ENCODE assay signal across 11 mouse cellular contexts in the genomic region with DNA sequence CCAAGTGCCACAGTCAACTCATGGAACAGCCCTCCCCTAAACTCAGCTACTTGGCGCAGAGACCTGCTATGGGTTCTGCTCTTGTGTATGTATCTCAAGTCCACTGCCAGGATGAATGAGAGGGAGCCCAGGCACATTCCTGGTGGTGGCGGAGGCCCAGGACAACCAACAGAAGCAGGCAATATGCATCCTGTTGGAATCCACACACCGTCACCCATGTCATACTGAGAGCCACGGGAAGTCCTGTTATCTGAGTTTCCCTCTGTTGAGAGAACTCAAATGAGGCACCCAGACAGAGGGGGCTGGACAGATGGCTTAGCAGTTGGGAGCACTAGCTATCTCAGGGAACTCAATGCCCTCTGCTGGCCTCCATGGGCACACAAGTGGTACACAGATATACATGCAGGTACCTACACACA.
DNase-seq lines count a peak whose midpoint lies in the region; ATAC-seq and TF ChIP-seq lines count a peak whose summit lies in the region.
"Had no signal": no experiment of that assay in that cellular context is flagged by ENCODE, and none has a peak within 500 bp of the region (broad histone marks: within the 10 kb centered on the region; RNA-seq: fewer than 3 reads in every experiment).

No protein-coding gene starts in this region.

- H3K27ac ChIP-seq in heart, postnatal 0 days (ENCODE audit: low read depth) = no peak overlapping the region
- H3K27ac ChIP-seq: liver, embryonic 12.5 days had no signal

- no peak overlapping the region for H3K4me3 ChIP-seq in heart, postnatal 0 days (ENCODE audit: low read depth, low read length)
- H3K4me3 ChIP-seq: hindbrain, embryonic 15.5 days; liver, embryonic 12.5 days had no signal

- peak; percentile 83 for DNase-seq in heart, adult 11 months
- no peak for DNase-seq in heart, adult 18-20 months
- peak; percentile 29 for DNase-seq in left cerebral cortex, postnatal 4 days
- DNase-seq in left cerebral cortex, adult 9 months (ENCODE audit: low spot score in 2 of 2) = no peak
- DNase-seq in cerebellum, adult 8-10 months = peak; percentile 56
- DNase-seq in heart, postnatal 0 days (ENCODE audit: low spot score) = peak; percentile 26
- no peak for DNase-seq in spleen, adult 12 weeks (ENCODE audit: low spot score)
- no peak for DNase-seq in frontal cortex, adult 2 months (ENCODE audit: extremely low spot score in 1 of 2, low spot score in 1 of 2)
- DNase-seq: lung, postnatal 4 days had no signal

- H3K4me1 ChIP-seq in heart, postnatal 0 days (ENCODE audit: control insufficient read depth, insufficient read depth) = peaks cover 11% of the 10 kb centered on the region
- H3K4me1 ChIP-seq: liver, embryonic 12.5 days had no signal

- TF ChIP-seq CTCF in heart, postnatal 0 days (IDR thresholded peaks at IDR 0.05; ENCODE audit: low read depth) = peak; percentile 13; the same call in 1 of the 2 replicates

- ATAC-seq in heart, postnatal 0 days (ENCODE audit: insufficient read depth, low read depth) = peak; percentile 52
- ATAC-seq: liver, embryonic 12.5 days had no signal

- H3K36me3 ChIP-seq in heart, postnatal 0 days (replicated peaks; ENCODE audit: control insufficient read depth, insufficient read depth, low read length) = no peaks in the 10 kb centered on the region
- H3K36me3 ChIP-seq: liver, embryonic 12.5 days had no signal

- 32% methylated on average over 4 of the region's 4 CpGs for WGBS in heart, postnatal 0 days

- intact Hi-C loops in left cerebral cortex, postnatal 4 days (cut with DNase I) = no loop called here

- H3K27me3 ChIP-seq in heart, postnatal 0 days (ENCODE audit: control insufficient read depth, insufficient read depth, low read length) = no peaks in the 10 kb centered on the region
- H3K27me3 ChIP-seq: hindbrain, embryonic 15.5 days; liver, embryonic 12.5 days had no signal

- H3K9me3 ChIP-seq in heart, postnatal 0 days (replicated peaks; ENCODE audit: control insufficient read depth, low read length) = no peaks in the 10 kb centered on the region
- H3K9me3 ChIP-seq: hindbrain, embryonic 15.5 days; liver, embryonic 12.5 days had no signal

- peak overlapping the region; percentile 15; the same call in 1 of the 2 replicates for H3K4me2 ChIP-seq in heart, postnatal 0 days (ENCODE audit: low read depth, low read length)
- H3K4me2 ChIP-seq: hindbrain, embryonic 15.5 days; liver, embryonic 12.5 days had no signal

- TF ChIP-seq EP300 in heart, postnatal 0 days (IDR thresholded peaks at IDR 0.05; ENCODE audit: low read depth) = no peak

- H3K9ac ChIP-seq in heart, postnatal 0 days (replicated peaks; ENCODE audit: low read depth, low read length) = no peak overlapping the region
- H3K9ac ChIP-seq: hindbrain, embryonic 15.5 days; liver, embryonic 12.5 days had no signal

Comparison
In these comparisons a context has a peak if more than half of its experiments do, and no peak if none do; other contexts are left out.
1. DNase-seq: peak in heart, adult 11 months (single experiment), left cerebral cortex, postnatal 4 days (single experiment), cerebellum, adult 8-10 months (single experiment) and heart, postnatal 0 days (single experiment); none in heart, adult 18-20 months (0 of 2), left cerebral cortex, adult 9 months (0 of 2), spleen, adult 12 weeks (single experiment) and frontal cortex, adult 2 months (0 of 2).